Mouse (Mus musculus) hindbrain, embryonic 10.5 days (tissue): ENCODE results near the gene Ryr3. TPM values are rescaled to one million over a fixed set of nuclear protein-coding genes. Genes with fewer than 3 reads are reported as not detected.

Source experiments
- DNase-seq: peaks from one replicate; pipeline ENCODE4 v3.0.0-alpha.2; 2017; ENCODE audit warnings: low spot score
- H3K27ac ChIP-seq: fragments of 300-500 bp; sonication (generic); 2 replicates; pipeline ENCODE4 v1.5.1; 2016; ENCODE audit warnings: mild to moderate bottlenecking, moderate library complexity
- H3K27me3 ChIP-seq: fragments of 300-500 bp; sonication (generic); 2 replicates; pipeline ENCODE4 v1.6.1; 2016; ENCODE audit warnings: mild to moderate bottlenecking; ENCODE audit not compliant: poor library complexity, insufficient read depth, severe bottlenecking
- H3K36me3 ChIP-seq: fragments of 300-500 bp; sonication (generic); 2 replicates; pipeline ENCODE4 v1.6.1; 2016; ENCODE audit warnings: mild to moderate bottlenecking, moderate library complexity
- H3K4me1 ChIP-seq: fragments of 300-500 bp; sonication (generic); replicated peaks from 2 replicates; pipeline ENCODE4 v1.6.1; 2016; ENCODE audit warnings: mild to moderate bottlenecking
- H3K4me3 ChIP-seq: fragments of 300-500 bp; sonication (generic); 2 replicates; pipeline ENCODE4 v1.5.1; 2016; ENCODE audit warnings: mild to moderate bottlenecking, moderate library complexity
- H3K9me3 ChIP-seq: fragments of 300-500 bp; sonication (generic); 2 replicates; pipeline ENCODE4 v1.6.1; 2016; ENCODE audit warnings: mild to moderate bottlenecking, moderate library complexity
- WGBS: fragments of 180-500 bp; shearing (Covaris S2); methylation state at CpG from one replicate; pipeline ENCODE4 v1.1.7; 2016; 5-methylcytosine and 5-hydroxymethylcytosine counted together
- polyA plus RNA-seq: library from polyadenylated mRNA; unstranded; fragments of >200 nt; fragmentation: Nextera tagmentation; extraction: Ambion mirVana; gene quantifications from 2 replicates; pipeline ENCODE4 v1.2.1, GENCODE M21; 2016

Ryr3 gene
- polyA plus RNA-seq = 0.32 and 0.47 TPM in 2 replicates

DNA sequence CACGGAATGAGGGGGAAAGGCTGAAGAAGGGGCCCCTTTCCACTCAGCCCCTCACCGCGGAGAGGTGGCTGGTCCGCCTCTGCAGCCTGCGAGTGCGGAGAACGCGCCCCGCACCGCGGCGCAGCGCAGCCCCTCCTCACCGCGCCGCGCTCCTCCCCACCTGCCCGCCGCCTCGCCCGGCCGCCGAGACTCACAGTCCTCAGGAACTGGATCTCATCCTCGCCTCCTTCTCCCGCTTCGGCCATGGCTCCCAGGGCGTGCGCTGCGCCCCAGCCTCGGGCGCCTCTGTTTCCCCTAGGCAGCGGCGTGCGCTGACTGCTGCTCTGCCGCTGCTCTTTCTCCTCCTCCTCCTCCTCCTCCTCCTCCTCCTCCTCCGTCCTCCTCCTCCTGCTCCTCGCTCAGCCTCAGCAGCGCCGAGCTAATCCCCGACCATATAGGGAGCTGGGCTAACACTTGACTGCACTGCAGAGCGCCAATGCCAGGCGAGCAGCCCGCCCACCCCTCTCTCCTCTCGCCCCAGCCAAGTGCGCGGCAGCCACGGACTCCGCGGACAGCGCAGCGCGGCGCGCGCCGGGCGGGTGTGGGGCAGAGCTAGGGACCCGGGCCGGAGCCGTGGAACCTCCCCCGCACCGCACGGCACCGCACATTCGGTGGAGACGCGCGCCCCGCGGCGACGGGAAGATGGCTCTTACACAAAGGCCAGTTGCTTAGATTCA lies at the start of gene Ryr3:
TSS of gene Ryr3 (minus strand) at position 351 of the 716 bp plus-strand sequence.
- Histone ChIP-seq H3K4me3 (peak within 1 kb of the TSS; percentile 67), H3K36me3 (no peaks in the 10 kb centered on the region), H3K27me3 (peaks cover 59% of the 10 kb centered on the region), H3K4me1 (peaks cover 14% of the 10 kb centered on the region; the same call in 1 of the 2 replicates), H3K9me3 (no peaks in the 10 kb centered on the region), H3K27ac (peak within 1 kb of the TSS; percentile 86)
- 1% methylated on average over 67 of the region's 72 CpGs for WGBS
- peak; percentile 71 for DNase-seq

DNA sequence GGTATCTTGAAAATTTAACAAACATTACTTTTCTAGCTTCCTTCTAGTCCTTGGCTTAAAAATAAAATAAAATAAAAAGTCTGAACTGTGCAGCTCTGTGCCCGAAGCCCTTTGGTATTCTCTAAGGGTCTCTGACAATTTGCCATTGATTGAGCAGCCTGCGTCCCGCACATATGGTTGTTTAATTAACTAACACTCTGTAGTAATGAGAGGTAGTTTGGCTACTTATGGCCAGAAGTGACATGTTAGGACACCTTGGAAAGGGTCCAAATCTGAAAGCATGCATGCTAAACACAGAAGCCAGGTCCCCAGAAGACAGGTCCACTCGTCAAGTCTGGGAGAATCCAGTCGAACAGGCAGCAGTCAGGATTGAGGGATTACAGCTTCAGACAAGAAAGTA lies 22.0 kb upstream of the Ryr3 start:
- no peaks in the 10 kb centered on the region for H3K9me3 ChIP-seq
- no peak overlapping the region for H3K27ac ChIP-seq
- no peaks in the 10 kb centered on the region for H3K27me3 ChIP-seq
- H3K36me3 ChIP-seq = no peaks in the 10 kb centered on the region
- no peaks in the 10 kb centered on the region for H3K4me1 ChIP-seq
- H3K4me3 ChIP-seq = no peak overlapping the region
- WGBS = 84% methylated on average over 5 of the region's 5 CpGs
- DNase-seq = no peak

DNA sequence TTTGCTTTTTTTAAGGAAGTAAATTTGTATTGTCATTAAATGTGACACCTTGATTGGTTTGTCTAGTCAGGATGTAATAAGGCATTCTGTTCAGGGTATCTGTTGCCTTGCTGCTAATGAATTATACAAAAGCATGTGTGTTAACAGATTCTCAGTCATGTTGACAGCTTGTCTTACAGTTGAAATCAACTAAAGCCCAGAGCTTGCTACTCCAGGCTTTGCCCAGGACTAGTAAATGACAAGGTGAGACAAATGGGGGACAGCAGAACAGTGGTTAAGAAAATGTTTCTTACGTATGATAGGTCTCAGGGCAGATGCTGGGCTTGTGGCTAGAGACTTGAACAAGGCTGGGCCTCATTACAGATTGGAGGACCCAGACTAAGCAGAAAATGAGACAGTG lies 20.1 kb upstream of the Ryr3 start:
- WGBS = 85% methylated on average over 1 of the region's 1 CpGs
- Histone ChIP-seq H3K4me3 (no peak overlapping the region), H3K9me3 (no peaks in the 10 kb centered on the region), H3K27me3 (no peaks in the 10 kb centered on the region), H3K36me3 (no peaks in the 10 kb centered on the region), H3K4me1 (no peaks in the 10 kb centered on the region), H3K27ac (no peak overlapping the region)
- DNase-seq = no peak

DNA sequence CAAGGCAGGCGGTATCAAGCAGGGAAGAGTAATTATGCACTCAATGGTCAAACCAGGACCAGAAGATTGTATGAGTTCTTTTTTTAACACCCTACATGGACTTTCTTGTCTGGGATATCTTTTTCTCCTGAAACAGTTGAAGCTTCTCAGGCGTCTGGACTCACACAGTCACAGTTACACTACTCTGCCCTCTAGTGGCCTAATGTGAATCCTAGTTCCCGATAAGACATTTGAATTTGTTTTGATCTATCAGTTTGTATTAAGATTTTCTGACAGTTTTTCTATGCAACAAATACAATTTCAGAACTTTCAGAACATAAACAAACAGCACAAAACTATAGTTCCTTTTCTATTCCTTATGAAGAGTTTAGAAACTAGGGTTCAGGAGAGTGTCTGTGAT lies 17.7 kb upstream of the Ryr3 start:
- H3K9me3 ChIP-seq = no peaks in the 10 kb centered on the region
- no peak for DNase-seq
- H3K27ac ChIP-seq = no peak overlapping the region
- no peaks in the 10 kb centered on the region for H3K27me3 ChIP-seq
- H3K36me3 ChIP-seq = no peaks in the 10 kb centered on the region
- H3K4me3 ChIP-seq = no peak overlapping the region
- no peaks in the 10 kb centered on the region for H3K4me1 ChIP-seq
- 19% methylated on average over 3 of the region's 3 CpGs for WGBS

DNA sequence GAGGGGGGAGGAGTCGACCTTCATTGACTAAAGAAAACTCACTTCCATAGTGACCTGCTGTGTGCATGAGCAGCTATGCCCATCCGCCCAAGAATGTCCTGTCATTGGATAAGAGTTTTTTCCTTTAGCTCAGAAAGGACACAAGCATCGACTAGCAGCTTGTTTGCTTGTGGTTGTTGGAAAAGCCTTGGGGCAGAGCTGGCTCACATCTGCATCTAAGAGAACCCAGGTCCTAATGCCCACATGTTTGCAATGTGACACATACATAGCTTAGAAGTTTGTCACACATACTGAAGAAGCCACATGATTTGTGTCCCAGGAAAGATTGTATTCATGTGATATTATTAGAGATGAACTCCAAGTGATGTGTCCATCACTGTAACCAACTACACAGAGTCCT lies 16.5 kb upstream of the Ryr3 start:
- no peak overlapping the region for H3K4me3 ChIP-seq
- no peaks in the 10 kb centered on the region for H3K27me3 ChIP-seq
- no peak overlapping the region for H3K27ac ChIP-seq
- no peaks in the 10 kb centered on the region for H3K9me3 ChIP-seq
- no peaks in the 10 kb centered on the region for H3K36me3 ChIP-seq
- 53% methylated on average over 3 of the region's 3 CpGs for whole genome bisulfite sequencing
- H3K4me1 ChIP-seq = no peaks in the 10 kb centered on the region
- no peak for DNase-seq

DNA sequence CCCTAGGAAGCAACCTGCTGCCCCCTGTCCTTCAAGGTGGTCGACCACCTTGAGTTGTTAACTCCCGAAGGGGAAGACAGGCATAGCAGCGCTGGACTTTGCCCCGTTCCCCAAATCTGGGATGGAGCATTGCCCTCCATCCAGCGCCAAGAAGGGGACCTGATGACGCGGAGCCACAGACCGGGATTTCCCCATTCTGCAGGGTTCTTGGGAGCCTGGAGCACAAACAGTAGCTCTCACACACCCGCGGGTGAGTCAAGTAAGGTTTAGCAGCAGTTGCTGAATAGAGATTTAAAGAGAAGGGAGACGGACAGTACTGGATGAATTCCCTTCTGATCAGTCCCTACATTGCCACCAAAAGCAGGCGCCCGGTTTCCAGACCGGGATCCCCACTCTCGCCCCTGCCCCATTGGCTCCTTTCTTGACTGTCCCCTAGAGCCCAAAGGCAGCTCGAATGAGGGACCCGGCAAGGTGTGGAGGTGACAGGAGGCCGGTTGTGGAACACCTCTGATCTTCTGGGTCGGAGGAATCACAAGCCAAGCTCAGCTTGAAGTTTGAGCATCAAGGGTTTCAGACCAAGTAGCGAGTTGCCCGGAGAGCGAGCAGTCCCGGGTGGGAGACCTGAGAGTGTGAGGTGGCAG lies 671 bp downstream of the Ryr3 start:
- peak overlapping the region; percentile 86 for H3K27ac ChIP-seq
- H3K4me3 ChIP-seq = peak overlapping the region; percentile 67
- peaks cover 59% of the 10 kb centered on the region for H3K27me3 ChIP-seq
- peaks cover 14% of the 10 kb centered on the region; the same call in 1 of the 2 replicates for H3K4me1 ChIP-seq
- peak; percentile 30 for DNase-seq
- H3K9me3 ChIP-seq = no peaks in the 10 kb centered on the region
- 3% methylated on average over 23 of the region's 23 CpGs for WGBS
- H3K36me3 ChIP-seq = no peaks in the 10 kb centered on the region

DNA sequence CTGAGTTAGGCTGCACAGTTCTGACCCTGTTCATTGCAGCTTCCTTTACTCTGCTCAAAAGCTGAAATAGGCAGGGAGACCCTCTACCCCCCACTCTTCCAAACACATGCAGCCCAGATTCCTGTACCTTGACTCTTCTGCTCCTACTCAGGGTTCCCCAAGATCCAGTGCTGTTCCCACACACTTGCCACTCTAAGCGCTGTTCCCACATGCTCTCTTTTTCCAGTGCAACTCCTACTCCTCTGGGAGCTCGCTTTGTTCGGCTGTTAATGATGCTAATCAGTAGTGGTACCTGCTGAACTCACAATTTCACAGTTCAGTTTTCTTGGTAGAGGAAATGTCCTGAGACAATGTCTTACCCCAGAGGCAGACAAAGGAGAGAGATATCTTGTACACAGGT lies 6.9 kb downstream of the Ryr3 start:
- Histone ChIP-seq H3K36me3 (no peaks in the 10 kb centered on the region), H3K27ac (no peak overlapping the region), H3K27me3 (peaks cover 23% of the 10 kb centered on the region), H3K4me1 (no peaks in the 10 kb centered on the region), H3K4me3 (no peak overlapping the region), H3K9me3 (no peaks in the 10 kb centered on the region)
- 83% methylated on average over 3 of the region's 3 CpGs for WGBS
- DNase-seq = no peak

DNA sequence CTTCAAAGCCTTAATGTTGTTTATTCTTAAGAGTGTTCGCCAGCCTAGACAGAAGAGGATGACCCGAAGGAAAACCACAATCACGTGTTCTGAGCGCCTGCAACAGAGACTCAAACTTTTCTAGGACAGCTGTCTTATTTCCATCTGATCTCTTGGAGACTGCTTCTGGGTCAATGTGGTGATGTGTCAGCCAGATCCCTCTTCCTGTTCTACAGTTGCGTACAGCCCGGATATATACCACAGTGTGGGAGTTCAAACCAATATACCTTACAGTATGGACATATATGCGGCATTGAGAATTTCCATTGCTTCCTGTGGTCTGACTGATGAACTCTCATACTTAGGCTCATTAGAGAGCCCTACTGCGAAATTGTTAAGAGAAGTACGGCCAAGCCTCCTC lies 7.6 kb downstream of the Ryr3 start:
- WGBS = 92% methylated on average over 9 of the region's 9 CpGs
- Histone ChIP-seq H3K4me3 (no peak overlapping the region), H3K9me3 (no peaks in the 10 kb centered on the region), H3K27me3 (peaks cover 16% of the 10 kb centered on the region), H3K4me1 (no peaks in the 10 kb centered on the region), H3K36me3 (no peaks in the 10 kb centered on the region), H3K27ac (no peak overlapping the region)
- no peak for DNase-seq

DNA sequence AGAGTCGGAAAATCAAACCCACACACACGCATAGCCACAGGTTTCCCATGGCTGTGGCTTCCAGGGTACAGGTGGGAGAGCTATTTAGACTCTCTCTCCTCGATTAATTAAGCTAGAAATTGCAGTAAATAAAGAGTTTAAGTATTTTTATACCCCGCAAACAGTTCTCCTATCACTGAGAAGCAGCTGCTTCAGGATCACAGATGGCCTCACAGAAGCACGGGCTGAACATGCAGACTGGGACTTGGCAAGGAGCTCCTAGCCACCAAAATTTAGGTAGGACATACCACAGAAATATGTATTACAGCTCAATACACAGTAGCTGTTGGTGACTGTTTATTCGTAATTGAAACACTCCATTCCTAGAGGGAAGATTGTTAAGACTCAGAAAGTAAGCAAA lies 14.0 kb downstream of the Ryr3 start:
- no peak for DNase-seq
- Histone ChIP-seq H3K27ac (no peak overlapping the region), H3K36me3 (no peaks in the 10 kb centered on the region), H3K9me3 (no peaks in the 10 kb centered on the region), H3K4me1 (no peaks in the 10 kb centered on the region), H3K27me3 (no peaks in the 10 kb centered on the region), H3K4me3 (no peak overlapping the region)
- 88% methylated on average over 6 of the region's 6 CpGs for WGBS

DNA sequence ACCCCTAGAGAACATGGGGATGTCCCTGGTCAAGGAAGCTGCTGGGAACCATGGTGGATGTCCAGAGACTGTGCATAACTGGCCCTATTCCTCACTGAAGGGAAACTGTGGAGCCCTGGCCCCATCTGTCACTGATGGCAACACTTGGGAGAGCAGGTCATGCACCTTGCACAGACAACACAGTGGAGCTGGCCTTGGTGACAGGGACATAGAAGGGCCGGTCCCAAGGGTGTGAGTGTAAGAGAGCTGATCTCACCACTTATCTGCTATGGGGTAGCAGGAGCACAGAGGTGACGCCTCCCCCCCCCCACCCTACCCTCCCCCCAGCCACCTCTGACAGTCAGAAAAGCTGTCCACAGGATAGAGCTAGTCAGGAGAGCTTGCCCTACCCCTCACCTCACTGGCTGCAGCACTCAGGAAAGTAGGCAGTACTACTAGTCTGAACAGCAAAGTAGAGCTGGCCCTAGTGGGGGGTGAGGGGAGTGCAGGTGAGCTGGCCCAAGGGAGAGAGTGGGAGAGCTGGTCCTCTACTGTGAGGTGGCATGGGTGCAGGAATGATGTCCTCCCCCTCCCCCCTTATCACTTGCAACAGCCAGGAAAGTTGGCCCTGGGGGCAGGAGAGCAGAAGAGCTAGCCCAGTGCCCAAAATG lies 17.7 kb downstream of the Ryr3 start:
- H3K36me3 ChIP-seq = no peaks in the 10 kb centered on the region
- H3K27me3 ChIP-seq = no peaks in the 10 kb centered on the region
- DNase-seq = no peak
- H3K9me3 ChIP-seq = no peaks in the 10 kb centered on the region
- no peak overlapping the region for H3K27ac ChIP-seq
- no peak overlapping the region for H3K4me3 ChIP-seq
- WGBS = 79% methylated on average over 2 of the region's 2 CpGs
- H3K4me1 ChIP-seq = no peaks in the 10 kb centered on the region

DNA sequence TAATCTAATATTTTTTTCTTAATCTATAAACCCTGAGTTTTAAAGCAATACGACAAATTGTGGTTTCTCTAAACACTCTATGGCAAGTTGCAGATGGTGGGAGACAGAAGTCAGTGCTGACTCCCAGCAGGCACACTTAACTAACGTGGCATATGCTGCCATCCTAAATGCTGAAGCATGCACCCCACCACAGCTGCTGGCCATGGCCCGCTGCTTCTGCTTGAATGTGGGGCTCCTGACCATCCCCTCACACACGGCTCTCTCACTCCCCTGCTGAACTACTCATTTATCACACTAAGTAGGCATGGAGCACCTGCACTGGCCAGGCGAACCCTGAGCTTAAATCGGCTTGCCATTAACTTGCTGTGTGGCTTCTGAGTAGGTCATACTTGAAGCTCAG lies 29.7 kb downstream of the Ryr3 start:
- H3K4me3 ChIP-seq = no peak overlapping the region
- no peaks in the 10 kb centered on the region for H3K4me1 ChIP-seq
- 84% methylated on average over 6 of the region's 6 CpGs for WGBS
- no peaks in the 10 kb centered on the region for H3K36me3 ChIP-seq
- DNase-seq = no peak
- no peaks in the 10 kb centered on the region for H3K9me3 ChIP-seq
- no peaks in the 10 kb centered on the region for H3K27me3 ChIP-seq
- no peak overlapping the region for H3K27ac ChIP-seq

DNA sequence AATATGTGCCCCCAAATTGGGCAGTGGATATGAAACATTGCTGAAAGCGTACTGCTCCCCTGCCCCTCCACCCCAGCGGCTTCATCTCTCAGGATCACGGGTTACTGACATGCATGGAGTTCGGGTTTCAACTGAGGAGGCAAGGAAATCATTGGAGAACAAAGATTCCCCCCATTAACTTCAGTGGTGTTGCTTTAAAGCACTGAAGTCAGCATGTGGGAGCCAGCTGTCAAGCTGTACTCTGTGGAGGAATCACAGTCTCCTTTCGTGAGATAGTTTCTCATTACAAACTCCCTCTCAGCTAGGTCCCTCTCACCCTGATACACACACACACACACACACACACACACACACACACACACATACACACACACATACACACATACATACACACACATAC lies 35.2 kb downstream of the Ryr3 start:
- H3K27me3 ChIP-seq = no peaks in the 10 kb centered on the region
- DNase-seq = peak; percentile 5
- no peaks in the 10 kb centered on the region for H3K4me1 ChIP-seq
- WGBS = 51% methylated on average over 5 of the region's 5 CpGs
- H3K36me3 ChIP-seq = no peaks in the 10 kb centered on the region
- H3K27ac ChIP-seq = no peak overlapping the region
- no peaks in the 10 kb centered on the region for H3K9me3 ChIP-seq
- no peak overlapping the region for H3K4me3 ChIP-seq

DNA sequence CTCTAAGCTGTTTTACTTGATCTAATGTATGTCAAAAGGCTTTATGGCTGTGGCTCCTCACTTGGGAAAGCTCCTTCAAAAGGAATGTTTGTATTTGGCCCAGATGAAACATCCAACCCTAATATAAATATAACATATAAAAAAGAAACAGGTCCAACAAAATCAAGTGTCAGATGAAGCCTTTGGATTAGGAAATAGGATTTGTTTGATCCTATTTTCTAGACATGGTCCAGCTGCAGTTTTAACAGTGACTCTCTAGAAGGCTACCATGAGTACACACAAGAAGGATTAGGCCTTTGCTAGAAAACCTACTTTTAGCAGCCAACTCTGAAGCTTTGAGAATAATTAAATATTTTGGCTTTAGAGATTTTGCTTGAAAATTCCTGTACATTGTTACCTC lies 38.8 kb downstream of the Ryr3 start:
- H3K4me3 ChIP-seq = no peak overlapping the region
- H3K9me3 ChIP-seq = no peaks in the 10 kb centered on the region
- H3K27me3 ChIP-seq = no peaks in the 10 kb centered on the region
- DNase-seq = no peak
- H3K27ac ChIP-seq = no peak overlapping the region
- no peaks in the 10 kb centered on the region for H3K36me3 ChIP-seq
- no peaks in the 10 kb centered on the region for H3K4me1 ChIP-seq
